Mouse (Mus musculus): ENCODE measurements around the gene Disp1.

Disp1 gene

GRCm38 (mm10) chr1:183040847-183041382 lies 180.4 kb downstream of the Disp1 start:
- no peak for DNase-seq (ENCODE audit: low spot score in 2 of 2)

- DNase-seq (ENCODE audit: low spot score in 2 of 2): no peak
Measured at GRCm38 (mm10) chr1:183039881-183040708, 181.2 kb downstream of the Disp1 start.

GRCm38 (mm10) chr1:183039404-183039803 lies 181.9 kb downstream of the Disp1 start:
- DNase-seq (ENCODE audit: low spot score in 2 of 2): no peak
